Mouse (Mus musculus): ENCODE data around the gene Arhgef15. TPM values are rescaled to one million over a fixed set of nuclear protein-coding genes. Genes with fewer than 3 reads are reported as not detected.
"Not testable (repeated sequence)": the region's sequence is repeated elsewhere in the genome, so short reads cannot be mapped to it uniquely, and the experiment has no call there.

The Arhgef15 gene
- polyA plus RNA-seq, 1 experiment, result not detected

DNA sequence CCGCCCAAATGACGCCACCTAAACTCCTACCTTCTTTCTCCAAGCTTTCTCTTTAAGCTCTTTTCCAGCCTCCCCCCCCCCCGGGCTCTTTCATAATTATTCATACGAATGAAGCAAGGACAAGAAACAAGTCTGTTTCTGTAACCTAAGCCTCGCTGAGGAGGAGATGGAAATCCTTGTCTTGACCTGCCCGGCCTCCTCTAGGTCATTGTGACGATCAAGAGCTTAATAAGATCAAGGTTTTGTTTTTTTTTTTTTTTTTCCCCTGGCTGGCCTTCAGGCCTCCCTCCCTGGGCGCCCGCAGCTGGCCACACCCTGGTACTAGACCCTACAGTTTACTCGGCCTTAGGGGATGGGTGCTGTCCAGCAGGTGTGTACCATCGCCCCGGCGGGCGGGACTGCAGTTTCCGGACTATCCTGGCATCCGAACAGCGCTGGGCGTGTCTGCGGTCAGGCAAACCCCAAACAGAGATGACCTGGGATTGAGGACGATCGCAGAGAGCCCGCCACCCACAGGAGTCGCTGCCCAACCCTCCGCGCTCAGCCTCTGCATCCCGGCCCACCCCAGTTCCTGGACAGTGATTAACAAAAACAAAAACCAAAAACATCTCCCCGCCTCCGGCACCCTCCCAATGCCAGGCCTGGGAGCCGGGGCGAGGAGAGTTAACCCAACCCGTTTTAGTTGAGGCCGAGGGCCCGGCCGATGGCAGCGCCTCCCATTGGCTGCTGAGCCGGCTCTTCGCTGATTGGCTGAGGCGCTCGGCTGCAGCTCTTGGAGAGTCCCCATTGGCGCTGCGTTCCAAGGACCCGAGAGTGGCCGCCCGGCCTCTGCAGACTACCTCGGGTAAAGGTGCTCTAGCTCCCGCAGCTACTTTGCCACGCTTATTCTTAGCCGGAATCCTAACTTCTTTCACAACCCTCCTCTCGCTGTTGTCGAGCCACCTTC is 10.3 kb upstream of the Arhgef15 start, which contains the start of gene Slc25a35:
TSS of gene Slc25a35 (plus strand) at position 795 of the 946 bp plus-strand sequence.
- H3K4me1 ChIP-seq, result peaks cover 54% of the 10 kb centered on the region
- H3K4me3 ChIP-seq (replicated peaks), result peak within 1 kb of the TSS; percentile 94
- TF ChIP-seq FLI1 (IDR thresholded peaks at IDR 0.05; ENCODE audit: low read length) (no peak), GATA1 (IDR thresholded peaks at IDR 0.05; ENCODE audit: borderline replicate concordance, low read length) (no peak)
- H3K27me3 ChIP-seq (replicated peaks), result peaks cover 2% of the 10 kb centered on the region
- no peaks in the 10 kb centered on the region for H3K9me3 ChIP-seq
- no peaks in the 10 kb centered on the region for H3K36me3 ChIP-seq (replicated peaks; ENCODE audit: low read length)

DNA sequence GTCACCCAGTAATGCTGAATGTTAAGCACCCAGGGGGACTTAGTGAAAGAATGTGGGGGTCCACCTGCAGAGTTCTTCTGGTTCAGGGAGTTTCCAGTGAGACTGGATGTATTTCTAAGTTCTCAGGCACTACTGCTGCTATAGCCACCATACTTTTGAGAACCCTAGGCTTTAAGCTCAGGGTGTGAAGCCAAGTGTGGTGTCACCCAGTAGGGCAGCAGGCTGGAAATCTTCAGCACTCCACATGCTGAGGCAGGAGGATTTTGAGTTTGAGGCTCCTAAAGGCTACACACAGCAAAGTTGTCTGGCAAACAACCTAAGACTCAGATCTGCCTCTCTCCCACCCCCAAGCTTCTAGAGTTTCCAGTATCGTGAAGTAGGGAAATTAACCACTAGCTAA is 9.3 kb upstream of the Arhgef15 start:
- TF ChIP-seq FLI1 (IDR thresholded peaks at IDR 0.05; ENCODE audit: low read length), result no peak
- TF ChIP-seq GATA1 (IDR thresholded peaks at IDR 0.05; ENCODE audit: borderline replicate concordance, low read length), result no peak
- Histone ChIP-seq H3K36me3 (replicated peaks; ENCODE audit: low read length) (no peaks in the 10 kb centered on the region), H3K4me1 (peaks cover 51% of the 10 kb centered on the region), H3K9me3 (no peaks in the 10 kb centered on the region), H3K4me3 (replicated peaks) (no peak overlapping the region), H3K27me3 (replicated peaks) (peaks cover 3% of the 10 kb centered on the region)

- Histone ChIP-seq H3K36me3 (replicated peaks; ENCODE audit: low read length) (no peaks in the 10 kb centered on the region), H3K4me1 (peaks cover 48% of the 10 kb centered on the region), H3K4me3 (replicated peaks) (peak overlapping the region; percentile 18), H3K27me3 (replicated peaks) (peaks cover 7% of the 10 kb centered on the region), H3K9me3 (no peaks in the 10 kb centered on the region)
- TF ChIP-seq FLI1 (IDR thresholded peaks at IDR 0.05; ENCODE audit: low read length), result no peak
- TF ChIP-seq GATA1 (IDR thresholded peaks at IDR 0.05; ENCODE audit: borderline replicate concordance, low read length), result no peak
Measured at GRCm38 (mm10) chr11:68965845-68966244, 8.6 kb upstream of the Arhgef15 start.

- no peak overlapping the region for H3K4me3 ChIP-seq (replicated peaks)
- H3K27me3 ChIP-seq (replicated peaks), result peaks cover 7% of the 10 kb centered on the region
- H3K36me3 ChIP-seq (replicated peaks; ENCODE audit: low read length), result no peaks in the 10 kb centered on the region
- no peaks in the 10 kb centered on the region for H3K9me3 ChIP-seq
- peaks cover 44% of the 10 kb centered on the region for H3K4me1 ChIP-seq
- TF ChIP-seq FLI1 (IDR thresholded peaks at IDR 0.05; ENCODE audit: low read length) (no peak), GATA1 (IDR thresholded peaks at IDR 0.05; ENCODE audit: borderline replicate concordance, low read length) (no peak)
Measured at GRCm38 (mm10) chr11:68965050-68965449, 7.8 kb upstream of the Arhgef15 start.

- TF ChIP-seq FLI1 (IDR thresholded peaks at IDR 0.05; ENCODE audit: low read length), result no peak
- no peak for TF ChIP-seq GATA1 (IDR thresholded peaks at IDR 0.05; ENCODE audit: borderline replicate concordance, low read length)
- Histone ChIP-seq H3K4me1 (peaks cover 32% of the 10 kb centered on the region), H3K36me3 (replicated peaks; ENCODE audit: low read length) (no peaks in the 10 kb centered on the region), H3K9me3 (no peaks in the 10 kb centered on the region), H3K27me3 (replicated peaks) (peaks cover 8% of the 10 kb centered on the region), H3K4me3 (replicated peaks) (no peak overlapping the region)
Measured at GRCm38 (mm10) chr11:68963405-68963804, 6.1 kb upstream of the Arhgef15 start.

GRCm38 (mm10) chr11:68962159-68962558 is 4.9 kb upstream of the Arhgef15 start:
- H3K9me3 ChIP-seq; H3K4me3 ChIP-seq (replicated peaks); H3K36me3 ChIP-seq (replicated peaks; ENCODE audit: low read length): not testable (repeated sequence)
- Histone ChIP-seq H3K4me1 (peaks cover 26% of the 10 kb centered on the region), H3K27me3 (replicated peaks) (peaks cover 13% of the 10 kb centered on the region)

GRCm38 (mm10) chr11:68961596-68961995 is 4.3 kb upstream of the Arhgef15 start:
- no peak for TF ChIP-seq GATA1 (IDR thresholded peaks at IDR 0.05; ENCODE audit: borderline replicate concordance, low read length)
- TF ChIP-seq FLI1 (IDR thresholded peaks at IDR 0.05; ENCODE audit: low read length), result no peak
- Histone ChIP-seq H3K4me1 (peaks cover 26% of the 10 kb centered on the region), H3K9me3 (no peaks in the 10 kb centered on the region), H3K36me3 (replicated peaks; ENCODE audit: low read length) (no peaks in the 10 kb centered on the region), H3K4me3 (replicated peaks) (no peak overlapping the region), H3K27me3 (replicated peaks) (peaks cover 18% of the 10 kb centered on the region)

GRCm38 (mm10) chr11:68957971-68958370 is 691 bp upstream of the Arhgef15 start:
- Histone ChIP-seq H3K4me3 (replicated peaks) (no peak overlapping the region), H3K36me3 (replicated peaks; ENCODE audit: low read length) (no peaks in the 10 kb centered on the region), H3K27me3 (replicated peaks) (peaks cover 44% of the 10 kb centered on the region), H3K4me1 (peaks cover 42% of the 10 kb centered on the region), H3K9me3 (no peaks in the 10 kb centered on the region)
- no peak for TF ChIP-seq GATA1 (IDR thresholded peaks at IDR 0.05; ENCODE audit: borderline replicate concordance, low read length)
- no peak for TF ChIP-seq FLI1 (IDR thresholded peaks at IDR 0.05; ENCODE audit: low read length)

DNA sequence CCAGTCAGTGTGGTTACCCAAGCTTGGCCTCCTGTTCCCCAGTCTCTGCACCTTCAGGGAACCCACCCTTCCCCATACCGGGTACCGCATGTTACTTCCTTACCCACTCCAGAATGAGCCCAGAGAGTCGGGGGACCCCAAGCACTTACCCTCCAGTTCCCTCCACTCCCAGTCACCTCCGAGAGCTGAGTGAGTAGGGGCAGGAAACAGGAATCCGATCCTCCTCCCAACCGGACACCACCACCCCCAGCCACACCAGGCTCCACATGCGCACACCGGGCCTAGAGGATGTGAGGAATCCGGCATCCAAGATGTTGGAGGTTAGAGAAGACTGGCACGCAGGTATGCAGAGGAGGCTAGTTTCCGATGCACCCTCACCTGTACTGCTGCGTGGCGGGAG is 583 bp downstream of the Arhgef15 start:
- peaks cover 50% of the 10 kb centered on the region for H3K27me3 ChIP-seq (replicated peaks)

DNA sequence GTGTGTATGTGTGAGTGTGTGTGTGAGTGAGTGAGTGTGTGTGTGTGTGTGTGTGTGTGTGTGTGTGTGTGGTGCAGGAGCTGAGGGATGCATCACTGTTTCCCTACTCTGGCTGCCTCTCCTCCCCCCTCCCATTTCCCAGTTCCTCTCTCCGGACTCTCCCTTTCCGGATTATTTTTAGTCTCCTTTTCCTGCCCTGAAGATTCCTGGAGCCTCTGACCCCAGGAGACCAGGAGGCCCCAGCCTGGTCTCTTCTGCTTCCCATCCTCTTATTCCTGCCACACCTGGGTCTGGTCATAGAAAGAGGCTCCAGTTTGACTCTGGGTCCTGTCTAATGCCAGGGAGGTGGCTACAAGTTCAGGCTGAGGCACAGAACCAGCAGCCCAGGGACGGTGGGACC is 1.2 kb downstream of the Arhgef15 start:
- TF ChIP-seq GATA1 (IDR thresholded peaks at IDR 0.05; ENCODE audit: borderline replicate concordance, low read length) (no peak), FLI1 (IDR thresholded peaks at IDR 0.05; ENCODE audit: low read length) (no peak)
- Histone ChIP-seq H3K4me3 (replicated peaks) (no peak overlapping the region), H3K36me3 (replicated peaks; ENCODE audit: low read length) (no peaks in the 10 kb centered on the region), H3K27me3 (replicated peaks) (peaks cover 51% of the 10 kb centered on the region), H3K9me3 (no peaks in the 10 kb centered on the region), H3K4me1 (peaks cover 38% of the 10 kb centered on the region)

More for the DNA sequence above, 583 bp downstream of the Arhgef15 start:
- H3K9me3 ChIP-seq, result no peaks in the 10 kb centered on the region
- peaks cover 41% of the 10 kb centered on the region for H3K4me1 ChIP-seq
- H3K4me3 ChIP-seq (replicated peaks), result no peak overlapping the region
- H3K36me3 ChIP-seq (replicated peaks; ENCODE audit: low read length), result no peaks in the 10 kb centered on the region
- no peak for TF ChIP-seq GATA1 (IDR thresholded peaks at IDR 0.05; ENCODE audit: borderline replicate concordance, low read length)
- no peak for TF ChIP-seq FLI1 (IDR thresholded peaks at IDR 0.05; ENCODE audit: low read length)

Data from megakaryocyte, embryonic 14.5 days (primary cell).